ENCODE assay signal across 8 mouse cellular contexts in the genomic region with DNA sequence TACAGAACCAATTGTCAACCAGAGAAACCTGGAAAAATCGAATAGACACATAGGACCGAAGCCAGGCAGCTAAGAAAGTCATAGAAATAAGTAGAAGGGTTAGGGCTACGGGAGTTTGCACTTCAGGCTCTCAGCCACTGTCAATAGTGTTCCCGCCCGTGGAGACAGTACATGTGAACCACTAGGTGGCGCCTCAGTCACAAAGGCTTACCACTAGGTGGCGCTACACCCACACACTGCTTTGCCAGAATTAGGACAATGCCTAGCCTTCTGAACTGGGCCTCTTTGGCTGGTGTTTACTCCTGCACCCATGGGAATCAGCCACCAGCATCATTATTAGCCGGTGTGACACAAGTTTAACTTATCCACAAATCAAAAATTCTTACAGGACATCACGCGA. TPM values are rescaled to one million over a fixed set of nuclear protein-coding genes. Genes with fewer than 3 reads are reported as not detected.
A peak's percentile ranks its signal among the peaks of the same experiment; 100 is the strongest.
DNase-seq lines count a peak whose midpoint lies in the region; ATAC-seq lines count a peak whose summit lies in the region.

No protein-coding gene starts in this region.

- peak; percentile 83 for DNase-seq in CD4-positive helper T cell, adult 2 months (ENCODE audit: low read depth, low spot score)
- peak; percentile 83 for DNase-seq in adrenal gland, adult 2 months
- peak; percentile 92 for DNase-seq in embryo, embryonic 10.5 days (ENCODE audit: low spot score)
- peak; percentile 87 for DNase-seq in heart, adult 8-10 months (ENCODE audit: low spot score)
- peak; percentile 84 to 88 for DNase-seq in kidney, postnatal 36 days
- DNase-seq in retina, adult 2 months (ENCODE audit: low read depth, low spot score), result peak; percentile 69
- peak; percentile 75 for DNase-seq in thymus, postnatal 14 days

- no peak overlapping the region for H3K27ac ChIP-seq in liver, embryonic 15.5 days (replicated peaks)

- peaks cover 16% of the 10 kb centered on the region for H3K4me1 ChIP-seq in liver, embryonic 15.5 days (replicated peaks)

- no peaks in the 10 kb centered on the region for H3K27me3 ChIP-seq in liver, embryonic 15.5 days

- H3K4me2 ChIP-seq in liver, embryonic 15.5 days, result no peak overlapping the region

- no peak overlapping the region for H3K4me3 ChIP-seq in liver, embryonic 15.5 days (replicated peaks)

- peak; percentile 35; the same call in 1 of the 2 replicates for ATAC-seq in liver, embryonic 15.5 days (ENCODE audit: insufficient read depth)

- H3K9ac ChIP-seq in liver, embryonic 15.5 days, result no peak overlapping the region

- H3K9me3 ChIP-seq in liver, embryonic 15.5 days (replicated peaks), result no peaks in the 10 kb centered on the region

- 27% methylated on average over 10 of the region's 10 CpGs for WGBS in liver, embryonic 15.5 days (ENCODE audit: insufficient replicate concordance)

- peaks cover 31% of the 10 kb centered on the region for H3K36me3 ChIP-seq in liver, embryonic 15.5 days (replicated peaks)

RNA-seq across cellular contexts. Expression of gene Pink1, which starts 6.6 kb away (rescaled TPM):
- 100 to 1,000 TPM; 145 to 180 TPM for total RNA-seq in adrenal gland, adult 2 months (2021)
- polyA plus RNA-seq in adrenal gland, adult 2 months (2012; rRNA removed), result 371 and 378 TPM in 2 replicates
- total RNA-seq in heart, adult 8-10 months (2022), result 100 to 1,000 TPM; 791 to 970 (median 864) TPM
- polyA plus RNA-seq in liver, embryonic 15.5 days (2015; fragmentation: Nextera tagmentation; extraction: Ambion mirVana), result 35.7 and 38.3 TPM in 2 replicates

RNA-seq across cellular contexts. Expression of gene Ddost, which starts 15.0 kb away (rescaled TPM):
- total RNA-seq in adrenal gland, adult 2 months (2021), result 100 to 1,000 TPM; 116 to 131 TPM
- polyA plus RNA-seq in adrenal gland, adult 2 months (2012; rRNA removed), result 320 and 326 TPM in 2 replicates
- 10 to 100 TPM; 63.3 to 65.5 (median 64.3) TPM for total RNA-seq in heart, adult 8-10 months (2022)
- 173 and 194 TPM in 2 replicates for polyA plus RNA-seq in liver, embryonic 15.5 days (2015; fragmentation: Nextera tagmentation; extraction: Ambion mirVana)

RNA-seq across cellular contexts. Expression of gene Cda, which starts 48.3 kb away (rescaled TPM):
- 10 to 100 TPM; 11.2 to 15.5 TPM for total RNA-seq in adrenal gland, adult 2 months (2021)
- polyA plus RNA-seq in adrenal gland, adult 2 months (2012; rRNA removed), result 26.4 and 31.5 TPM in 2 replicates
- 1 to 10 TPM; 2.1 to 3.2 (median 2.8) TPM for total RNA-seq in heart, adult 8-10 months (2022)
- 5.5 and 5.7 TPM in 2 replicates for polyA plus RNA-seq in liver, embryonic 15.5 days (2015; fragmentation: Nextera tagmentation; extraction: Ambion mirVana)

Comparison
In these comparisons a context has a peak if more than half of its experiments do, and no peak if none do; other contexts are left out.
1. RNA of gene Pink1, which starts 6.6 kb away (total RNA-seq): 791 to 970 TPM in heart, adult 8-10 months; 145 to 180 TPM in adrenal gland, adult 2 months; every median in the first group is over 4 times any median in the second.
2. Peak in every context shown above with its lines, with median percentiles within 50 percentile points of each other: DNase-seq.